Mouse (Mus musculus): ENCODE results near the gene Tmem208.

Tmem208 gene

GRCm38 (mm10) chr8:105355179-105356024 is 29.2 kb downstream of the Tmem208 start:
- DNase-seq: peak; percentile 44 to 51

GRCm38 (mm10) chr8:105356681-105357080 is 30.5 kb downstream of the Tmem208 start:
- no peak for DNase-seq

GRCm38 (mm10) chr8:105359208-105359607 is 33.1 kb downstream of the Tmem208 start:
- no peak for DNase-seq

- DNase-seq: no peak
Observed at GRCm38 (mm10) chr8:105359646-105360045, 33.5 kb downstream of the Tmem208 start.

GRCm38 (mm10) chr8:105361751-105362702 is 35.9 kb downstream of the Tmem208 start:
- no peak for DNase-seq

- peak; percentile 20 to 30 for DNase-seq
Observed at GRCm38 (mm10) chr8:105367107-105367506, 41.0 kb downstream of the Tmem208 start.

- DNase-seq: no peak
Observed at GRCm38 (mm10) chr8:105372473-105372872, 46.3 kb downstream of the Tmem208 start.

GRCm38 (mm10) chr8:105373032-105373431 is 46.9 kb downstream of the Tmem208 start, which contains the start of gene Plekhg4:
TSS of gene Plekhg4 (plus strand) at chr8:105373274.
- no peak for DNase-seq

- peak; percentile 67 to 71 for DNase-seq
Observed at GRCm38 (mm10) chr8:105374513-105374966, 48.4 kb downstream of the Tmem208 start.

- no peak for DNase-seq
Observed at GRCm38 (mm10) chr8:105378673-105379072, 52.5 kb downstream of the Tmem208 start.

GRCm38 (mm10) chr8:105380308-105380707 is 54.2 kb downstream of the Tmem208 start:
- no peak for DNase-seq

GRCm38 (mm10) chr8:105384070-105384469 is 57.9 kb downstream of the Tmem208 start:
- no peak for DNase-seq
